Mouse (Mus musculus) bone marrow, adult 2 months (tissue): ENCODE measurements at regions not wholly inside any gene's neighbourhood (a gene's known extent, or its start where the extent isn't known, plus 50 kb on each side); places are given as distances from the start of the nearest gene placed in this dataset.

ENCODE experiments used
- H3K27ac ChIP-seq: fragments of 200-500 bp; 2 replicates; pipeline ENCODE4 v1.5.1; 2012; ENCODE audit warnings: low read depth, mild to moderate bottlenecking, control low read depth, inconsistent platforms, low read length; ENCODE audit not compliant: control insufficient read depth, poor library complexity, insufficient read depth
- H3K4me1 ChIP-seq: fragments of 200-500 bp; 2 replicates; pipeline ENCODE4 v1.6.1; 2011; ENCODE audit warnings: low read length; ENCODE audit not compliant: control insufficient read depth, insufficient read depth
- H3K4me3 ChIP-seq: fragments of 200-500 bp; replicated peaks from 2 replicates; pipeline ENCODE3; 2011; ENCODE audit warnings: mild to moderate bottlenecking, low read depth, low read length, control low read depth; ENCODE audit not compliant: control insufficient read depth
- CTCF ChIP-seq: fragments of 200-500 bp; IDR thresholded peaks from 2 replicates; pipeline ENCODE4 v1.5.1; 2011; ENCODE audit warnings: low read length, control low read depth; ENCODE audit not compliant: control insufficient read depth, insufficient read depth
- POLR2A ChIP-seq: fragments of 200-500 bp; IDR thresholded peaks from 2 replicates; pipeline ENCODE4 v1.6.1; 2011; ENCODE audit warnings: low read depth, mild to moderate bottlenecking, control low read depth, low read length, borderline replicate concordance; ENCODE audit not compliant: control insufficient read depth
- WGBS: fragments of 180-500 bp; shearing (Covaris S2); methylation state at CpG from one replicate; pipeline ENCODE4 v1.1.7; 2018; 5-methylcytosine and 5-hydroxymethylcytosine counted together

- H3K27ac ChIP-seq, result no peak overlapping the region
- 58% methylated on average over 4 of the region's 4 CpGs for WGBS
- no peak for TF ChIP-seq POLR2A
Observed at GRCm38 (mm10) chr13:71538226-71538625, 425.3 kb downstream of the Irx1 start.

GRCm38 (mm10) chr13:71532796-71533351 is 430.6 kb downstream of the Irx1 start:
- TF ChIP-seq POLR2A, result no peak
- no peak for TF ChIP-seq CTCF
- WGBS, result 64% methylated on average over 7 of the region's 7 CpGs
- no peak overlapping the region for H3K27ac ChIP-seq

More at GRCm38 (mm10) chr13:71538226-71538625, 425.3 kb downstream of the Irx1 start:
- Histone ChIP-seq H3K4me3 (no peak overlapping the region), H3K4me1 (no peaks in the 10 kb centered on the region)

GRCm38 (mm10) chr13:71529397-71530122 is 434.0 kb downstream of the Irx1 start:
- 47% methylated on average over 14 of the region's 14 CpGs for WGBS

More at GRCm38 (mm10) chr13:71532796-71533351, 430.6 kb downstream of the Irx1 start:
- no peaks in the 10 kb centered on the region for H3K4me1 ChIP-seq
- no peak overlapping the region for H3K4me3 ChIP-seq

GRCm38 (mm10) chr13:71517776-71518175 is 445.7 kb downstream of the Irx1 start:
- WGBS, result 71% methylated on average over 1 of the region's 1 CpGs
- no peak for TF ChIP-seq CTCF
- TF ChIP-seq POLR2A, result no peak

More at GRCm38 (mm10) chr13:71529397-71530122, 434.0 kb downstream of the Irx1 start:
- TF ChIP-seq CTCF, result no peak
- no peak for TF ChIP-seq POLR2A
- no peak overlapping the region for H3K4me3 ChIP-seq
- H3K27ac ChIP-seq, result no peak overlapping the region
- H3K4me1 ChIP-seq, result no peaks in the 10 kb centered on the region

GRCm38 (mm10) chr13:71513204-71513603 is 450.3 kb downstream of the Irx1 start:
- TF ChIP-seq POLR2A, result no peak
- TF ChIP-seq CTCF, result no peak
- 55% methylated on average over 6 of the region's 6 CpGs for WGBS
- Histone ChIP-seq H3K27ac (no peak overlapping the region), H3K4me1 (no peaks in the 10 kb centered on the region), H3K4me3 (no peak overlapping the region)

More at GRCm38 (mm10) chr13:71517776-71518175, 445.7 kb downstream of the Irx1 start:
- no peaks in the 10 kb centered on the region for H3K4me1 ChIP-seq
- no peak overlapping the region for H3K27ac ChIP-seq
- no peak overlapping the region for H3K4me3 ChIP-seq

GRCm38 (mm10) chr13:71507956-71508401 is 455.5 kb downstream of the Irx1 start:
- no peak for TF ChIP-seq CTCF
- no peak for TF ChIP-seq POLR2A
- Histone ChIP-seq H3K27ac (no peak overlapping the region), H3K4me3 (no peak overlapping the region), H3K4me1 (no peaks in the 10 kb centered on the region)
- 35% methylated on average over 9 of the region's 9 CpGs for WGBS

- 31% methylated on average over 10 of the region's 10 CpGs for WGBS
- Histone ChIP-seq H3K4me3 (no peak overlapping the region), H3K4me1 (no peaks in the 10 kb centered on the region), H3K27ac (no peak overlapping the region)
- TF ChIP-seq POLR2A (no peak), CTCF (no peak)
Observed at GRCm38 (mm10) chr13:71507421-71507931, 456.0 kb downstream of the Irx1 start.

- Histone ChIP-seq H3K27ac (no peak overlapping the region), H3K4me3 (no peak overlapping the region), H3K4me1 (no peaks in the 10 kb centered on the region)
- WGBS, result 23% methylated on average over 7 of the region's 7 CpGs
- TF ChIP-seq CTCF (no peak), POLR2A (no peak)
Observed at GRCm38 (mm10) chr13:71506777-71507176, 456.7 kb downstream of the Irx1 start.
